Mouse (Mus musculus): Measurements from ENCODE around the gene Rgl1. TPM values are rescaled to one million over a fixed set of nuclear protein-coding genes. Genes with fewer than 3 reads are reported as not detected.
A peak's percentile ranks its signal among the peaks of the same experiment; 100 is the strongest.
"Not testable (repeated sequence)": the region's sequence is repeated elsewhere in the genome, so short reads cannot be mapped to it uniquely, and the experiment has no call there.

Rgl1 gene
- total RNA-seq, 2 experiments from 2014 or later = 51.7 to 51.8 TPM

- DNase-seq = no peak
- intact Hi-C loops (cut with DNase I) = no loop called here
Observed at GRCm38 (mm10) chr1:152788121-152788660, 22.0 kb upstream of the Rgl1 start.

GRCm38 (mm10) chr1:152786953-152787352 lies 20.8 kb upstream of the Rgl1 start:
- DNase-seq = no peak
- intact Hi-C loops (cut with DNase I) = no loop called here

GRCm38 (mm10) chr1:152785446-152785845 lies 19.3 kb upstream of the Rgl1 start:
- DNase-seq; intact Hi-C loops (cut with DNase I): not testable (repeated sequence)

- DNase-seq = no peak
Observed at GRCm38 (mm10) chr1:152784620-152785019, 18.5 kb upstream of the Rgl1 start.

GRCm38 (mm10) chr1:152779071-152779737 lies 13.1 kb upstream of the Rgl1 start:
- peak; percentile 82 to 87 for DNase-seq
- intact Hi-C loops (cut with DNase I) = no loop called here

More at GRCm38 (mm10) chr1:152784620-152785019, 18.5 kb upstream of the Rgl1 start:
- intact Hi-C loops (cut with DNase I) = no loop called here

GRCm38 (mm10) chr1:152774601-152775000 lies 8.4 kb upstream of the Rgl1 start:
- DNase-seq; intact Hi-C loops (cut with DNase I): not testable (repeated sequence)

- intact Hi-C loops (cut with DNase I) = no loop called here
- no peak for DNase-seq
Observed at GRCm38 (mm10) chr1:152771016-152771415, 4.9 kb upstream of the Rgl1 start.

- intact Hi-C loops (cut with DNase I) = loop anchor here (2.0 to 5.0 kb wide), 2 partner anchors 135 to 246 kb away; partner anchors contain the start of gene Smg7
- peak; percentile 80 to 88 for DNase-seq
Observed at GRCm38 (mm10) chr1:152767749-152768488, 1.8 kb upstream of the Rgl1 start.

GRCm38 (mm10) chr1:152766804-152767748 lies 925 bp upstream of the Rgl1 start:
- intact Hi-C loops (cut with DNase I) = loop anchor here (2.0 to 5.0 kb wide), 2 partner anchors 136 to 245 kb away; partner anchors contain the start of gene Smg7
- no peak for DNase-seq

GRCm38 (mm10) chr1:152761791-152762190 lies 4.4 kb downstream of the Rgl1 start:
- DNase-seq = no peak
- intact Hi-C loops (cut with DNase I) = no loop called here

GRCm38 (mm10) chr1:152750312-152750965 lies 15.7 kb downstream of the Rgl1 start, which contains the start of gene Apobec4:
Gene Apobec4 (plus strand): TSS chr1:152750551.
- intact Hi-C loops (cut with DNase I) = no loop called here

GRCm38 (mm10) chr1:152749276-152749675 lies 16.9 kb downstream of the Rgl1 start:
- peak; percentile 17 to 31 for DNase-seq
- intact Hi-C loops (cut with DNase I) = loop anchor here (10.0 kb wide), 1 partner anchor 344 kb away; no protein-coding TSS in a partner anchor

More at GRCm38 (mm10) chr1:152750312-152750965, 15.7 kb downstream of the Rgl1 start, which contains the start of gene Apobec4:
- no peak for DNase-seq

- intact Hi-C loops (cut with DNase I) = loop anchor here (1.0 to 10.0 kb wide), 3 partner anchors 122 to 342 kb away; no protein-coding TSS in a partner anchor
- DNase-seq = peak; percentile 84 to 92
Observed at GRCm38 (mm10) chr1:152746426-152746825, 19.7 kb downstream of the Rgl1 start.

GRCm38 (mm10) chr1:152743095-152743826 lies 22.9 kb downstream of the Rgl1 start:
- no peak for DNase-seq
- intact Hi-C loops (cut with DNase I) = loop anchor here (10.0 kb wide), 1 partner anchor 338 kb away; no protein-coding TSS in a partner anchor

GRCm38 (mm10) chr1:152739374-152739773 lies 26.8 kb downstream of the Rgl1 start:
- intact Hi-C loops (cut with DNase I) = no loop called here
- DNase-seq = no peak

- intact Hi-C loops (cut with DNase I) = no loop called here
- peak; percentile 45 to 57 for DNase-seq
Observed at GRCm38 (mm10) chr1:152738793-152739192, 27.4 kb downstream of the Rgl1 start.

- intact Hi-C loops (cut with DNase I) = no loop called here
- peak; percentile 18 to 43 for DNase-seq
Observed at GRCm38 (mm10) chr1:152727604-152728236, 38.4 kb downstream of the Rgl1 start.

- DNase-seq = no peak
- intact Hi-C loops (cut with DNase I) = no loop called here
Observed at GRCm38 (mm10) chr1:152726095-152726494, 40.1 kb downstream of the Rgl1 start.
